Mouse (Mus musculus) heart, postnatal 0 days (tissue): ENCODE results near the gene Speg.

ENCODE experiments used
- CTCF ChIP-seq: IDR thresholded peaks from 2 replicates; pipeline ENCODE4 v1.5.1; 2016; ENCODE audit warnings: antibody characterized with exemption, control low read depth, low read depth
- EP300 ChIP-seq: IDR thresholded peaks from 2 replicates; pipeline ENCODE4 v1.6.1; 2016; ENCODE audit warnings: antibody characterized with exemption, low read depth

- TF ChIP-seq CTCF: no peak
- TF ChIP-seq EP300: no peak; the same call in 1 of the 2 replicates
Observed at GRCm38 (mm10) chr1:75360112-75361031, 14.7 kb upstream of the Speg start, which contains the start of gene Des.
